Mouse (Mus musculus) hindbrain, embryonic 12.5 days (tissue): ENCODE results near the gene Selp. TPM values are rescaled to one million over a fixed set of nuclear protein-coding genes. Genes with fewer than 3 reads are reported as not detected.

Experiments
- ATAC-seq: fragments of 200-750 bp; cut with Nextera tagmentation; 2 replicates; pipeline ENCODE4 v1.8.0; 2017; ENCODE audit warnings: moderate TSS enrichment; ENCODE audit not compliant: low FRiP score
- H3K27ac ChIP-seq: fragments of 300-500 bp; sonication (generic); 2 replicates; pipeline ENCODE4 v1.5.1; 2016; ENCODE audit warnings: mild to moderate bottlenecking
- H3K27me3 ChIP-seq: fragments of 300-500 bp; sonication (generic); 2 replicates; pipeline ENCODE4 v1.6.1; 2016; ENCODE audit warnings: mild to moderate bottlenecking
- H3K36me3 ChIP-seq: fragments of 300-500 bp; sonication (generic); 2 replicates; pipeline ENCODE4 v1.6.1; 2016; ENCODE audit warnings: mild to moderate bottlenecking
- H3K4me1 ChIP-seq: fragments of 300-500 bp; sonication (generic); 2 replicates; pipeline ENCODE4 v1.6.1; 2016
- H3K4me2 ChIP-seq: fragments of 300-500 bp; sonication (generic); replicated peaks from 2 replicates; pipeline ENCODE4 v1.6.1; 2016; ENCODE audit warnings: mild to moderate bottlenecking
- H3K4me3 ChIP-seq: fragments of 300-500 bp; sonication (generic); 2 replicates; pipeline ENCODE4 v1.5.1; 2016; ENCODE audit warnings: mild to moderate bottlenecking
- H3K9ac ChIP-seq: fragments of 300-500 bp; sonication (generic); 2 replicates; pipeline ENCODE4 v1.6.1; 2016; ENCODE audit warnings: mild to moderate bottlenecking, moderate library complexity
- H3K9me3 ChIP-seq: fragments of 300-500 bp; sonication (generic); replicated peaks from 2 replicates; pipeline ENCODE4 v1.6.1; 2016; ENCODE audit warnings: mild to moderate bottlenecking
- WGBS: fragments of 180-500 bp; shearing (Covaris S2); methylation state at CpG from one replicate; pipeline ENCODE4 v1.1.7; 2016; 5-methylcytosine and 5-hydroxymethylcytosine counted together
- polyA plus RNA-seq: library from polyadenylated mRNA; unstranded; fragments of >200 nt; fragmentation: Nextera tagmentation; extraction: Ambion mirVana; gene quantifications from 2 replicates; pipeline ENCODE4 v1.2.1, GENCODE M21; 2016

The Selp gene
- polyA plus RNA-seq, 1 experiment from 2014 or later, result not detected

GRCm38 (mm10) chr1:164199551-164199950 is 84.5 kb downstream of the Selp start:
- ATAC-seq, result no peak
- Histone ChIP-seq H3K9me3 (no peaks in the 10 kb centered on the region; the same call in 1 of the 2 replicates), H3K4me1 (no peaks in the 10 kb centered on the region), H3K27me3 (no peaks in the 10 kb centered on the region), H3K4me3 (no peak overlapping the region), H3K9ac (no peak overlapping the region), H3K36me3 (no peaks in the 10 kb centered on the region), H3K27ac (no peak overlapping the region), H3K4me2 (no peak overlapping the region)
- 84% methylated on average over 4 of the region's 4 CpGs for WGBS

Other genes starting within 250 kb of the Selp start
- 24.0 and 25.3 TPM in 2 replicates for gene Scyl3, start 186.2 kb upstream of the Selp start, polyA plus RNA-seq
- 18.4 and 20.0 TPM in 2 replicates for gene BC055324, start 120.5 kb upstream of the Selp start, polyA plus RNA-seq
- 8.9 and 9.1 TPM in 2 replicates for gene Mettl18, start 120.4 kb upstream of the Selp start, polyA plus RNA-seq
- not detected in 2 replicates for gene Sele, start 67.0 kb upstream of the Selp start, polyA plus RNA-seq
- 0.30 TPM in 1 of 2 replicates, not detected in the other for gene Sell, start 53.3 kb upstream of the Selp start, polyA plus RNA-seq
- 0.17 and 0.34 TPM in 2 replicates for gene F5, start 36.6 kb downstream of the Selp start, polyA plus RNA-seq
- 10.0 and 10.1 TPM in 2 replicates for gene Slc19a2, start 133.8 kb downstream of the Selp start, polyA plus RNA-seq
- 15.3 and 19.2 TPM in 2 replicates for gene Ccdc181, start 160.3 kb downstream of the Selp start, polyA plus RNA-seq
- 29.8 and 32.0 TPM in 2 replicates for gene Nme7, start 188.9 kb downstream of the Selp start, polyA plus RNA-seq
- gene Blzf1, start 192.2 kb downstream of the Selp start, polyA plus RNA-seq, result 31.0 and 31.3 TPM in 2 replicates